7 mouse cellular contexts compared by ENCODE assay signal in genomic region chr11:89298285-89299010, GRCm38 (mm10). TPM values are rescaled to one million over a fixed set of nuclear protein-coding genes. Genes with fewer than 3 reads are reported as not detected.
DNase-seq lines count a peak whose midpoint lies in the region; ATAC-seq and TF ChIP-seq lines count a peak whose summit lies in the region.

No protein-coding gene starts in this region.

- peaks cover 30% of the 10 kb centered on the region for H3K4me1 ChIP-seq in lung, embryonic 15.5 days
- H3K4me1 ChIP-seq in forebrain, embryonic 11.5 days (replicated peaks; ENCODE audit: control insufficient read depth, insufficient read depth, low read length), result peaks cover 5% of the 10 kb centered on the region; the same call in 1 of the 2 replicates
- H3K4me1 ChIP-seq in intestine, embryonic 15.5 days (replicated peaks), result peaks cover 22% of the 10 kb centered on the region
- H3K4me1 ChIP-seq in liver, postnatal 0 days (ENCODE audit: insufficient read depth), result peaks cover 12% of the 10 kb centered on the region
- peaks cover 19% of the 10 kb centered on the region for H3K4me1 ChIP-seq in stomach, embryonic 14.5 days (ENCODE audit: control insufficient read depth, insufficient read depth, low read length)

- H3K4me2 ChIP-seq in lung, embryonic 15.5 days, result peak overlapping the region; percentile 89
- H3K4me2 ChIP-seq in forebrain, embryonic 11.5 days (ENCODE audit: low read depth, low read length, severe bottlenecking), result peak overlapping the region; percentile 83
- peak overlapping the region; percentile 83 for H3K4me2 ChIP-seq in intestine, embryonic 15.5 days (replicated peaks)
- peak overlapping the region; percentile 60 for H3K4me2 ChIP-seq in liver, postnatal 0 days (ENCODE audit: low read depth, low read length)
- peak overlapping the region; percentile 78 for H3K4me2 ChIP-seq in stomach, embryonic 14.5 days (replicated peaks; ENCODE audit: low read depth, low read length)

- peak overlapping the region; percentile 36 for H3K9ac ChIP-seq in lung, embryonic 15.5 days
- peak overlapping the region; percentile 42 for H3K9ac ChIP-seq in forebrain, embryonic 11.5 days (ENCODE audit: low read length)
- H3K9ac ChIP-seq in intestine, embryonic 15.5 days, result peak overlapping the region; percentile 34; the same call in 1 of the 2 replicates
- no peak overlapping the region for H3K9ac ChIP-seq in liver, postnatal 0 days (replicated peaks)
- no peak overlapping the region for H3K9ac ChIP-seq in stomach, embryonic 14.5 days (replicated peaks; ENCODE audit: low read depth, low read length)

- H3K27me3 ChIP-seq in lung, embryonic 15.5 days, result peaks cover 31% of the 10 kb centered on the region
- H3K27me3 ChIP-seq in forebrain, embryonic 11.5 days (ENCODE audit: control insufficient read depth, insufficient read depth, low read length), result no peaks in the 10 kb centered on the region
- peaks cover 35% of the 10 kb centered on the region for H3K27me3 ChIP-seq in intestine, embryonic 15.5 days (replicated peaks)
- peaks cover 67% of the 10 kb centered on the region for H3K27me3 ChIP-seq in liver, postnatal 0 days (ENCODE audit: insufficient read depth, low read length)
- H3K27me3 ChIP-seq in stomach, embryonic 14.5 days (ENCODE audit: control insufficient read depth, insufficient read depth, low read length), result peaks cover 5% of the 10 kb centered on the region; the same call in 1 of the 2 replicates

- no peaks in the 10 kb centered on the region for H3K36me3 ChIP-seq in lung, embryonic 15.5 days
- no peaks in the 10 kb centered on the region for H3K36me3 ChIP-seq in forebrain, embryonic 11.5 days (ENCODE audit: control insufficient read depth, insufficient read depth, low read length)
- H3K36me3 ChIP-seq in intestine, embryonic 15.5 days, result no peaks in the 10 kb centered on the region
- no peaks in the 10 kb centered on the region for H3K36me3 ChIP-seq in liver, postnatal 0 days (replicated peaks; ENCODE audit: insufficient read depth, low read length)
- no peaks in the 10 kb centered on the region for H3K36me3 ChIP-seq in stomach, embryonic 14.5 days (ENCODE audit: control insufficient read depth, insufficient read depth, low read length)

- DNase-seq in lung, postnatal 25 days (ENCODE audit: low spot score), result no peak
- DNase-seq in adrenal gland, postnatal 36 days, result peak; percentile 33 to 41
- DNase-seq in forebrain, embryonic 11.5 days (ENCODE audit: low spot score), result peak; percentile 94
- peak; percentile 22 for DNase-seq in liver, postnatal 0 days

- no peaks in the 10 kb centered on the region for H3K9me3 ChIP-seq in lung, embryonic 15.5 days
- H3K9me3 ChIP-seq in forebrain, embryonic 11.5 days (ENCODE audit: control insufficient read depth, low read length), result no peaks in the 10 kb centered on the region
- no peaks in the 10 kb centered on the region for H3K9me3 ChIP-seq in intestine, embryonic 15.5 days
- no peaks in the 10 kb centered on the region for H3K9me3 ChIP-seq in liver, postnatal 0 days (ENCODE audit: low read length)
- no peaks in the 10 kb centered on the region for H3K9me3 ChIP-seq in stomach, embryonic 14.5 days (ENCODE audit: control insufficient read depth, low read depth, low read length)

- WGBS in lung, embryonic 15.5 days, result 0% methylated on average over 46 of the region's 51 CpGs
- under 1% methylated on average over 38 of the region's 51 CpGs for WGBS in forebrain, embryonic 11.5 days
- WGBS in intestine, embryonic 15.5 days, result under 1% methylated on average over 39 of the region's 51 CpGs
- 5% methylated on average over 50 of the region's 51 CpGs for WGBS in liver, postnatal 0 days (ENCODE audit: insufficient replicate concordance)
- 1% methylated on average over 41 of the region's 51 CpGs for WGBS in stomach, embryonic 14.5 days

- peak overlapping the region; percentile 61 for H3K27ac ChIP-seq in lung, embryonic 15.5 days
- H3K27ac ChIP-seq in forebrain, embryonic 11.5 days (ENCODE audit: low read depth, low read length), result peak overlapping the region; percentile 84
- peak overlapping the region; percentile 3; the same call in 1 of the 2 replicates for H3K27ac ChIP-seq in intestine, embryonic 15.5 days
- no peak overlapping the region for H3K27ac ChIP-seq in liver, postnatal 0 days (ENCODE audit: low read depth)
- H3K27ac ChIP-seq in stomach, embryonic 14.5 days (ENCODE audit: low read length), result peak overlapping the region; percentile 40; the same call in 1 of the 2 replicates

- TF ChIP-seq CTCF in liver, postnatal 0 days (IDR thresholded peaks at IDR 0.05; ENCODE audit: low read depth), result peak; percentile 26; the same call in 1 of the 2 replicates

- TF ChIP-seq EP300 in liver, postnatal 0 days (IDR thresholded peaks at IDR 0.05; ENCODE audit: low read depth), result no peak

- ATAC-seq in lung, embryonic 15.5 days (ENCODE audit: borderline replicate concordance, extremely low read depth, low FRiP score, low TSS enrichment), result peak; percentile 55; the same call in 1 of the 2 replicates
- peak; percentile 67 for ATAC-seq in forebrain, embryonic 11.5 days (replicated peaks; ENCODE audit: low FRiP score)
- peak; percentile 63 for ATAC-seq in intestine, embryonic 15.5 days
- ATAC-seq in liver, postnatal 0 days, result no peak
- peak; percentile 66; the same call in 1 of the 2 replicates for ATAC-seq in stomach, embryonic 14.5 days (ENCODE audit: insufficient number of reproducible peaks, insufficient read depth, low FRiP score, low read depth)

- H3K4me3 ChIP-seq in lung, embryonic 15.5 days, result peak overlapping the region; percentile 42
- peak overlapping the region; percentile 79 for H3K4me3 ChIP-seq in forebrain, embryonic 11.5 days (ENCODE audit: low read depth, low read length)
- peak overlapping the region; percentile 38 for H3K4me3 ChIP-seq in intestine, embryonic 15.5 days (replicated peaks)
- H3K4me3 ChIP-seq in liver, postnatal 0 days (ENCODE audit: low read depth, low read length), result peak overlapping the region; percentile 29
- peak overlapping the region; percentile 30 for H3K4me3 ChIP-seq in stomach, embryonic 14.5 days (ENCODE audit: low read depth, low read length)

RNA-seq across cellular contexts. Expression of gene Nog, which starts 3.7 kb away (rescaled TPM):
- 2.0 and 2.6 TPM in 2 replicates for polyA plus RNA-seq in lung, embryonic 15.5 days (2015; fragmentation: Nextera tagmentation; extraction: Ambion mirVana)
- total RNA-seq in adrenal gland, postnatal 36 days (2021), result under 1 TPM; 0.16 to 0.60 TPM
- polyA plus RNA-seq in forebrain, embryonic 11.5 days (2014; fragmentation: Nextera tagmentation; extraction: Ambion mirVana), result 8.0 and 10.4 TPM in 2 replicates
- polyA plus RNA-seq in intestine, embryonic 15.5 days (2015; fragmentation: Nextera tagmentation; extraction: Ambion mirVana), result 2.6 and 2.7 TPM in 2 replicates
- not detected in 2 replicates for polyA plus RNA-seq in liver, postnatal 0 days (2015; fragmentation: Nextera tagmentation; extraction: Ambion mirVana)
- 1.9 and 2.3 TPM in 2 replicates for polyA plus RNA-seq in stomach, embryonic 14.5 days (2014; fragmentation: Nextera tagmentation; extraction: Ambion mirVana)

Comparison
In these comparisons a context has a peak if more than half of its experiments do, and no peak if none do; other contexts are left out.
1. H3K4me3 ChIP-seq: peak in every context shown above with its lines; median percentile 79 in forebrain, embryonic 11.5 days; 42 in lung, embryonic 15.5 days; 38 in intestine, embryonic 15.5 days; 30 in stomach, embryonic 14.5 days; 29 in liver, postnatal 0 days.
2. H3K9ac ChIP-seq: peak in lung, embryonic 15.5 days (single experiment), forebrain, embryonic 11.5 days (single experiment) and intestine, embryonic 15.5 days (single experiment); none in liver, postnatal 0 days (single experiment) and stomach, embryonic 14.5 days (single experiment).
3. Peak in every context shown above with its lines, with median percentiles within 50 percentile points of each other: H3K4me2 ChIP-seq.